In the genomic region with DNA sequence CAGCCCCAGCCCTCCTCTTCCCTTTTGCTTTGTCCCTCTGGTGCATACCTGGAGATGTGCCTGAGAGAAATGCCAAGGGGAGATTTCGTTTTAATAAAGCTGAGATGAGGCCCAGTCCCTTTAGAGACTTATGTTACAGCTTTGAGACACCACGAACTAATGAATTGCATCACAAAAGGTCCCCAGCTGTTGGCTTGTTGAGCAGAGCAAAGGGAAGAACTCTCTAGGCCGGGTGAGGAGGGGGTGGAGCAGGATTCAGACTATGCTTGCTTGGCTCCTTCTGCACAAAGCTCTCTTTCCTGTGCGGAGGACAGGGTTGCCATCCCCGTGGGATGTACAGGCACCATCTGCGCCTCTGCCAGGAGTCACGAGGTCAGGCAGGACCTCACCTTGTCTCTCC, we compare ENCODE assay signal across 17 mouse cellular contexts.
A peak's percentile ranks its signal among the peaks of the same experiment; 100 is the strongest.
DNase-seq lines count a peak whose midpoint lies in the region; ATAC-seq and TF ChIP-seq lines count a peak whose summit lies in the region.
"Had no signal": no experiment of that assay in that cellular context is flagged by ENCODE, and none has a peak within 500 bp of the region (broad histone marks: within the 10 kb centered on the region; RNA-seq: fewer than 3 reads in every experiment).

No protein-coding gene starts in this region.

- H3K9ac ChIP-seq in embryonic facial prominence, embryonic 14.5 days (ENCODE audit: low read depth, low read length): no peak overlapping the region
- no peak overlapping the region for H3K9ac ChIP-seq in forebrain, embryonic 15.5 days (replicated peaks)
- H3K9ac ChIP-seq: embryonic facial prominence, embryonic 13.5 days; hindbrain, embryonic 12.5 days; intestine, embryonic 15.5 days; liver, postnatal 0 days had no signal

- H3K4me3 ChIP-seq in embryonic facial prominence, embryonic 14.5 days (ENCODE audit: low read depth, low read length): no peak overlapping the region
- no peak overlapping the region for H3K4me3 ChIP-seq in embryonic facial prominence, embryonic 10.5 days
- peak overlapping the region; percentile 0 for H3K4me3 ChIP-seq in megakaryocyte, embryonic 14.5 days (replicated peaks)
- H3K4me3 ChIP-seq in forebrain, embryonic 15.5 days: no peak overlapping the region
- no peak overlapping the region for H3K4me3 ChIP-seq in thymus, adult 2 months (ENCODE audit: control insufficient read depth, insufficient read depth, low read length)
- H3K4me3 ChIP-seq: embryonic facial prominence, embryonic 13.5 days; heart, embryonic 10.5 days; hindbrain, embryonic 12.5 days; intestine, embryonic 15.5 days; limb, embryonic 10.5 days; myocyte had no signal

- no peak for TF ChIP-seq CTCF in thymus, adult 2 months (IDR thresholded peaks at IDR 0.05; ENCODE audit: borderline replicate concordance, control insufficient read depth, extremely low read depth, insufficient read depth, low read length, poor library complexity)

- no peaks in the 10 kb centered on the region for H3K36me3 ChIP-seq in embryonic facial prominence, embryonic 14.5 days (ENCODE audit: control insufficient read depth, insufficient read depth, low read length)
- no peaks in the 10 kb centered on the region for H3K36me3 ChIP-seq in embryonic facial prominence, embryonic 10.5 days (replicated peaks)
- no peaks in the 10 kb centered on the region for H3K36me3 ChIP-seq in megakaryocyte, embryonic 14.5 days (replicated peaks; ENCODE audit: low read length)
- H3K36me3 ChIP-seq in forebrain, embryonic 15.5 days: no peaks in the 10 kb centered on the region
- H3K36me3 ChIP-seq in thymus, adult 2 months (ENCODE audit: control insufficient read depth, insufficient read depth, low read length): no peaks in the 10 kb centered on the region
- H3K36me3 ChIP-seq: embryonic facial prominence, embryonic 13.5 days; heart, embryonic 10.5 days; hindbrain, embryonic 12.5 days; intestine, embryonic 15.5 days; limb, embryonic 10.5 days had no signal

- H3K27me3 ChIP-seq in embryonic facial prominence, embryonic 14.5 days (replicated peaks; ENCODE audit: control insufficient read depth, insufficient read depth, low read length): no peaks in the 10 kb centered on the region
- 0 out of 2 replicates have a peak, but pooled peaks cover 3% of the 10 kb centered on the region for H3K27me3 ChIP-seq in embryonic facial prominence, embryonic 10.5 days (replicated peaks; ENCODE audit: low read depth, poor library complexity, severe bottlenecking)
- H3K27me3 ChIP-seq in megakaryocyte, embryonic 14.5 days (replicated peaks): no peaks in the 10 kb centered on the region
- no peaks in the 10 kb centered on the region for H3K27me3 ChIP-seq in forebrain, embryonic 15.5 days
- no peaks in the 10 kb centered on the region for H3K27me3 ChIP-seq in thymus, adult 2 months (ENCODE audit: control insufficient read depth, insufficient read depth, low read length)
- H3K27me3 ChIP-seq: embryonic facial prominence, embryonic 13.5 days; hindbrain, embryonic 12.5 days; intestine, embryonic 15.5 days had no signal

- no peaks in the 10 kb centered on the region for H3K4me1 ChIP-seq in embryonic facial prominence, embryonic 14.5 days (ENCODE audit: control insufficient read depth, insufficient read depth, low read length)
- H3K4me1 ChIP-seq in embryonic facial prominence, embryonic 10.5 days: peaks cover 13% of the 10 kb centered on the region
- no peaks in the 10 kb centered on the region for H3K4me1 ChIP-seq in megakaryocyte, embryonic 14.5 days
- H3K4me1 ChIP-seq in forebrain, embryonic 15.5 days: peaks cover 14% of the 10 kb centered on the region
- no peaks in the 10 kb centered on the region for H3K4me1 ChIP-seq in thymus, adult 2 months (replicated peaks; ENCODE audit: control insufficient read depth, insufficient read depth, low read length)
- H3K4me1 ChIP-seq: heart, embryonic 10.5 days; intestine, embryonic 15.5 days had no signal

- 18% methylated on average over 7 of the region's 7 CpGs for WGBS in embryonic facial prominence, embryonic 14.5 days
- whole genome bisulfite sequencing in embryonic facial prominence, embryonic 10.5 days: 18% methylated on average over 7 of the region's 7 CpGs
- 21% methylated on average over 7 of the region's 7 CpGs for WGBS in forebrain, embryonic 15.5 days
- 52% methylated on average over 7 of the region's 7 CpGs for WGBS in thymus, adult 2 months

- H3K4me2 ChIP-seq in embryonic facial prominence, embryonic 14.5 days (ENCODE audit: low read depth, low read length): no peak overlapping the region
- no peak overlapping the region for H3K4me2 ChIP-seq in forebrain, embryonic 15.5 days (replicated peaks)
- H3K4me2 ChIP-seq: embryonic facial prominence, embryonic 13.5 days; hindbrain, embryonic 12.5 days; intestine, embryonic 15.5 days had no signal

- no peak for DNase-seq in embryonic facial prominence, embryonic 14.5 days (ENCODE audit: low spot score)
- DNase-seq in embryonic facial prominence, embryonic 10.5 days (ENCODE audit: low spot score): no peak
- peak; percentile 78 for DNase-seq in R1 (ENCODE audit: low read depth, low spot score)
- DNase-seq in thymus, adult 2 months: no peak
- DNase-seq: adrenal gland, adult 8-10 months; B cell, adult 2 months; gastrocnemius, postnatal 36 days; liver, postnatal 0 days had no signal

- 0 out of 2 replicates have a peak, but pooled peaks have one; percentile 78 for ATAC-seq in embryonic facial prominence, embryonic 14.5 days (ENCODE audit: low read depth)
- no peak for ATAC-seq in megakaryocyte, adult 5-6 weeks (ENCODE audit: poor library complexity, severe bottlenecking)
- ATAC-seq in forebrain, embryonic 15.5 days (replicated peaks): peak; percentile 55; the same call in 1 of the 2 replicates
- ATAC-seq: intestine, embryonic 15.5 days; liver, postnatal 0 days had no signal

- no peak overlapping the region for H3K27ac ChIP-seq in embryonic facial prominence, embryonic 14.5 days (replicated peaks; ENCODE audit: low read depth, low read length)
- no peak overlapping the region for H3K27ac ChIP-seq in embryonic facial prominence, embryonic 10.5 days (replicated peaks)
- H3K27ac ChIP-seq in forebrain, embryonic 15.5 days (replicated peaks): peak overlapping the region; percentile 81
- H3K27ac ChIP-seq in thymus, adult 2 months (ENCODE audit: control insufficient read depth, insufficient read depth, low read length): no peak overlapping the region
- H3K27ac ChIP-seq: heart, embryonic 10.5 days; hindbrain, embryonic 12.5 days; intestine, embryonic 15.5 days; limb, embryonic 10.5 days had no signal

- no peak for TF ChIP-seq POLR2A in thymus, adult 2 months (IDR thresholded peaks at IDR 0.05; ENCODE audit: control insufficient read depth, extremely low read depth, insufficient read depth, low read length, poor library complexity)

- H3K9me3 ChIP-seq in embryonic facial prominence, embryonic 14.5 days (ENCODE audit: control insufficient read depth, low read length): no peaks in the 10 kb centered on the region
- H3K9me3 ChIP-seq in embryonic facial prominence, embryonic 10.5 days: no peaks in the 10 kb centered on the region
- peaks cover 72% of the 10 kb centered on the region for H3K9me3 ChIP-seq in megakaryocyte, embryonic 14.5 days
- no peaks in the 10 kb centered on the region for H3K9me3 ChIP-seq in forebrain, embryonic 15.5 days
- H3K9me3 ChIP-seq: embryonic facial prominence, embryonic 13.5 days; heart, embryonic 10.5 days; hindbrain, embryonic 12.5 days; intestine, embryonic 15.5 days; limb, embryonic 10.5 days had no signal
